Mouse (Mus musculus) layer of hippocampus, adult 8-10 months (tissue): ENCODE measurements around the gene Mymx. TPM values are rescaled to one million over a fixed set of nuclear protein-coding genes. Genes with fewer than 3 reads are reported as not detected.
A peak's percentile ranks its signal among the peaks of the same experiment; 100 is the strongest.

Experiments used
- DNase-seq, 2 experiments: peaks; one replicate each; pipeline ENCODE4 v3.0.0; 2022; ENCODE audit warnings: low spot score in 2 of 2
- total RNA-seq, 4 experiments: library from RNA; stranded (reverse); gene quantifications; 2 replicates each; pipeline ENCODE4 v1.2.4; 2022

Gene Mymx
- total RNA-seq, 4 experiments from 2014 or later, result not detected

GRCm38 (mm10) chr17:45589844-45590243, 12.1 kb downstream of the Mymx start:
- no peak for DNase-seq

GRCm38 (mm10) chr17:45589236-45589635, 12.7 kb downstream of the Mymx start:
- no peak for DNase-seq

- DNase-seq, result no peak
These were observed 13.5 kb downstream of the Mymx start for GRCm38 (mm10) chr17:45588370-45588769.

GRCm38 (mm10) chr17:45586449-45586837, 15.5 kb downstream of the Mymx start:
- DNase-seq, result no peak

- no peak for DNase-seq
These were observed 16.0 kb downstream of the Mymx start for GRCm38 (mm10) chr17:45585725-45586448.

- DNase-seq, result peak in 1 of 2 experiments; percentile 76
These were observed 16.8 kb downstream of the Mymx start for GRCm38 (mm10) chr17:45584939-45585678.

- peak; percentile 67 to 79 for DNase-seq
These were observed 17.6 kb downstream of the Mymx start for GRCm38 (mm10) chr17:45584096-45584896.

GRCm38 (mm10) chr17:45582715-45583355, 19.1 kb downstream of the Mymx start:
- DNase-seq, result no peak

- no peak for DNase-seq
These were observed 19.7 kb downstream of the Mymx start for GRCm38 (mm10) chr17:45582188-45582587.

GRCm38 (mm10) chr17:45581567-45581983, 20.3 kb downstream of the Mymx start:
- peak in 1 of 2 experiments; percentile 64 for DNase-seq

GRCm38 (mm10) chr17:45580958-45581477, 20.9 kb downstream of the Mymx start:
- no peak for DNase-seq

- no peak for DNase-seq
These were observed 22.3 kb downstream of the Mymx start for GRCm38 (mm10) chr17:45579554-45579953.

- DNase-seq, result no peak
These were observed 23.1 kb downstream of the Mymx start for GRCm38 (mm10) chr17:45578843-45579242.

- no peak for DNase-seq
These were observed 23.7 kb downstream of the Mymx start for GRCm38 (mm10) chr17:45578242-45578641.

- no peak for DNase-seq
These were observed 26.6 kb downstream of the Mymx start for GRCm38 (mm10) chr17:45575123-45575897.

GRCm38 (mm10) chr17:45574129-45574761, 27.7 kb downstream of the Mymx start:
- peak; percentile 87 to 88 for DNase-seq

- DNase-seq, result peak; percentile 93 to 98
These were observed 28.1 kb downstream of the Mymx start for GRCm38 (mm10) chr17:45573780-45574123.

- peak; percentile 96 to 99 for DNase-seq
These were observed 28.7 kb downstream of the Mymx start, which contains the start of gene Hsp90ab1 for GRCm38 (mm10) chr17:45573087-45573779. Gene Hsp90ab1, minus strand, starts transcription at chr17:45573271.
